Mouse (Mus musculus) liver, embryonic 13.5 days (tissue): ENCODE data around the gene Speg. TPM values are rescaled to one million over a fixed set of nuclear protein-coding genes. Genes with fewer than 3 reads are reported as not detected.
A peak's percentile ranks its signal among the peaks of the same experiment; 100 is the strongest.

Experiments
- ATAC-seq: fragments of 200-750 bp; cut with Nextera tagmentation; 2 replicates; pipeline ENCODE4 v1.8.0; 2017; ENCODE audit warnings: low read depth, mild to moderate bottlenecking, moderate number of reproducible peaks, moderate library complexity
- DNase-seq: peaks from one replicate; pipeline ENCODE4 v3.0.0; 2022
- H3K27ac ChIP-seq: fragments of 300-500 bp; sonication (generic); 2 replicates; pipeline ENCODE4 v1.5.1; 2015; ENCODE audit warnings: moderate library complexity, mild to moderate bottlenecking, inconsistent platforms
- H3K27me3 ChIP-seq: fragments of 300-500 bp; sonication (generic); 2 replicates; pipeline ENCODE4 v1.6.1; 2015; ENCODE audit warnings: mild to moderate bottlenecking, inconsistent platforms
- H3K36me3 ChIP-seq: fragments of 300-500 bp; sonication (generic); 2 replicates; pipeline ENCODE4 v1.6.1; 2015; ENCODE audit warnings: mild to moderate bottlenecking, inconsistent platforms
- H3K4me1 ChIP-seq: fragments of 300-500 bp; sonication (generic); replicated peaks from 2 replicates; pipeline ENCODE4 v1.6.1; 2015; ENCODE audit warnings: inconsistent platforms
- H3K4me2 ChIP-seq: fragments of 300-500 bp; sonication (generic); 2 replicates; pipeline ENCODE4 v1.6.1; 2015; ENCODE audit warnings: inconsistent platforms, mild to moderate bottlenecking, moderate library complexity
- H3K4me3 ChIP-seq: fragments of 300-500 bp; sonication (generic); replicated peaks from 2 replicates; pipeline ENCODE4 v1.5.1; 2015; ENCODE audit warnings: mild to moderate bottlenecking, inconsistent platforms
- H3K9ac ChIP-seq: fragments of 300-500 bp; sonication (generic); 2 replicates; pipeline ENCODE4 v1.6.1; 2015; ENCODE audit warnings: mild to moderate bottlenecking, inconsistent platforms
- H3K9me3 ChIP-seq: fragments of 300-500 bp; sonication (generic); replicated peaks from 2 replicates; pipeline ENCODE4 v1.6.1; 2016; ENCODE audit warnings: inconsistent platforms
- WGBS: fragments of 180-500 bp; shearing (Covaris S2); methylation state at CpG from one replicate; pipeline ENCODE4 v1.1.7; 2015; ENCODE audit not compliant: insufficient replicate concordance; 5-methylcytosine and 5-hydroxymethylcytosine counted together
- polyA plus RNA-seq: library from polyadenylated mRNA; unstranded; fragments of >200 nt; fragmentation: Nextera tagmentation; extraction: Ambion mirVana; gene quantifications from 2 replicates; pipeline ENCODE4 v1.2.1, GENCODE M21; 2015

The Speg gene
- polyA plus RNA-seq, 1 experiment from 2014 or later, result 10.7 TPM

DNA sequence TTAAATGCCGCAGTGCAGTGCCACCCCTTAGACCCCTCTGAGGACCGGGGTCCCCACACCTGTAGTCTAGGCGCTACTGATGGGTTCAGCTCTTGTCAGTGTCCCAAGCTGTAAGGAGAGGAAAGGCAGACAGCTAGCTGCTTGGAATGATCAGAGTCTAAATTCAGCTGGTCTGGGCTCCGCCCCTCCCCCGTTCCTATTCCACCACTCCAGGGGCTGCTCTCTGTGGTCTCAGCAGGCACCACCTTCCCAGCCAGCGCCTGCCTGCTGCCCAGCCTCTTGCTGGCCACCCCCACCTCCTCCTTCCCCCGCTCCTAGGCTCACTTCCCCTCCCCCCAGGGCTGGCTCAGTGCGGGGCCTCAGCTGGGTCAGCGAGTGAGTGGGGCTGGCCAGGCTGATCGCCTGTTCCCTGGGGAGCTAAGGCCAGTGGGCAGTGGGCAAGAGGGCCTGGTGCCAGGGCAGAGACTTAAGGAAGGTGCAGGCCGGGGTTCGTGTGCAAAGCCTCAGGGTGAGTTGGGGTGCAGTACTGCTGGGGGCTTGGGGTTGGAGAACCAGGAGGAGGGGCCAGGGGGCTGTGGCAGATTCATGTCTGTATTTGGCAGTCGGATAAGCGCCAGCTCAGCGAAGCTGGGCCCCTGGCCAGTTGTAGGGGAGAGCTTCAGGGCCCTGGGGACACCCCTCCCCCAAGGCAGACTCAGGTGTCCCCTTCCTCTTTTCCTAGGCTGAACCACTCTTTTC is 24.8 kb downstream of the Speg start:
- H3K36me3 ChIP-seq, result no peaks in the 10 kb centered on the region
- H3K27me3 ChIP-seq, result no peaks in the 10 kb centered on the region
- peak overlapping the region; percentile 21 for H3K4me3 ChIP-seq
- 9% methylated on average over 14 of the region's 15 CpGs for WGBS
- H3K9ac ChIP-seq, result no peak overlapping the region
- no peak for DNase-seq
- peaks cover 19% of the 10 kb centered on the region for H3K4me1 ChIP-seq
- H3K4me2 ChIP-seq, result peak overlapping the region; percentile 42
- peak overlapping the region; percentile 34; the same call in 1 of the 2 replicates for H3K27ac ChIP-seq
- ATAC-seq, result peak; percentile 62
- H3K9me3 ChIP-seq, result no peaks in the 10 kb centered on the region

GRCm38 (mm10) chr1:75400493-75401115 is 25.5 kb downstream of the Speg start:
- no peak overlapping the region for H3K9ac ChIP-seq
- H3K4me1 ChIP-seq, result peaks cover 19% of the 10 kb centered on the region
- ATAC-seq, result 0 out of 2 replicates have a peak, but pooled peaks have one; percentile 19
- H3K36me3 ChIP-seq, result no peaks in the 10 kb centered on the region
- H3K9me3 ChIP-seq, result no peaks in the 10 kb centered on the region
- no peak for DNase-seq
- no peak overlapping the region for H3K27ac ChIP-seq
- H3K27me3 ChIP-seq, result no peaks in the 10 kb centered on the region
- peak overlapping the region; percentile 42 for H3K4me2 ChIP-seq
- peak overlapping the region; percentile 21; the same call in 1 of the 2 replicates for H3K4me3 ChIP-seq
- WGBS, result 22% methylated on average over 6 of the region's 6 CpGs

DNA sequence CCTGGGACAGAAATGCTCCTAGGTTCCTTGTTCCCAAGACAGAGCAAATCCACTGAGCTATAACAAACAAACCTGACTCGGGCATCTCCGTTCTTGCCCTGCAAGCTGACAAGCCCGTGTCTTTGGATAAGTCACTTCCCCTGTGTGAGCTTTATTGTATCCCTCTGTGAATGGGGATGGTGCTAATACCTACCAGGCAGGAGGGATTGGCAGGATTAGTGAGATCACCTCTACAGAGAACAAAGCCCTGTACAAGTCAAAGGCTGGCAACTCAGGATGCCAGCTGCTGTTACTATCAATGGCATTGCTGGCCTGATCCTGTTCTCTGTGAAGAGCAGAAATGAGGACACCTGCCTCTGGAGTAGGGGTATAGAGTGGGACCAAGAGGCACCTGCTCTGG is 30.4 kb downstream of the Speg start:
- WGBS, result 76% methylated on average over 3 of the region's 3 CpGs
- H3K27me3 ChIP-seq, result no peaks in the 10 kb centered on the region

GRCm38 (mm10) chr1:75406173-75406572 is 31.1 kb downstream of the Speg start:
- Histone ChIP-seq H3K4me1 (no peaks in the 10 kb centered on the region), H3K9ac (no peak overlapping the region), H3K4me2 (no peak overlapping the region), H3K36me3 (no peaks in the 10 kb centered on the region), H3K27me3 (no peaks in the 10 kb centered on the region), H3K4me3 (no peak overlapping the region), H3K27ac (no peak overlapping the region), H3K9me3 (no peaks in the 10 kb centered on the region)
- 82% methylated on average over 15 of the region's 15 CpGs for WGBS
- DNase-seq (no peak), ATAC-seq (no peak)

More for the DNA sequence above, 30.4 kb downstream of the Speg start:
- Histone ChIP-seq H3K4me1 (peaks cover 2% of the 10 kb centered on the region; the same call in 1 of the 2 replicates), H3K27ac (no peak overlapping the region), H3K9me3 (no peaks in the 10 kb centered on the region), H3K9ac (no peak overlapping the region), H3K4me3 (no peak overlapping the region), H3K36me3 (no peaks in the 10 kb centered on the region), H3K4me2 (no peak overlapping the region)
- DNase-seq (no peak), ATAC-seq (no peak)

GRCm38 (mm10) chr1:75407056-75407455 is 32.0 kb downstream of the Speg start:
- H3K4me2 ChIP-seq, result no peak overlapping the region
- no peaks in the 10 kb centered on the region for H3K36me3 ChIP-seq
- 73% methylated on average over 9 of the region's 9 CpGs for WGBS
- H3K4me3 ChIP-seq, result no peak overlapping the region
- H3K9ac ChIP-seq, result no peak overlapping the region
- no peak overlapping the region for H3K27ac ChIP-seq
- no peak for ATAC-seq
- H3K9me3 ChIP-seq, result no peaks in the 10 kb centered on the region
- DNase-seq, result no peak
- no peaks in the 10 kb centered on the region for H3K4me1 ChIP-seq
- no peaks in the 10 kb centered on the region for H3K27me3 ChIP-seq

- WGBS, result 59% methylated on average over 4 of the region's 4 CpGs
- no peak overlapping the region for H3K27ac ChIP-seq
Measured at GRCm38 (mm10) chr1:75408210-75408609, 33.1 kb downstream of the Speg start.

GRCm38 (mm10) chr1:75409950-75410349 is 34.9 kb downstream of the Speg start:
- H3K9me3 ChIP-seq, result no peaks in the 10 kb centered on the region
- H3K27ac ChIP-seq, result no peak overlapping the region
- H3K4me2 ChIP-seq, result no peak overlapping the region
- H3K9ac ChIP-seq, result no peak overlapping the region
- no peak for DNase-seq
- no peak for ATAC-seq
- no peaks in the 10 kb centered on the region for H3K27me3 ChIP-seq
- 67% methylated on average over 7 of the region's 7 CpGs for WGBS
- no peak overlapping the region for H3K4me3 ChIP-seq
- H3K36me3 ChIP-seq, result no peaks in the 10 kb centered on the region
- H3K4me1 ChIP-seq, result no peaks in the 10 kb centered on the region

More at GRCm38 (mm10) chr1:75408210-75408609, 33.1 kb downstream of the Speg start:
- Histone ChIP-seq H3K4me2 (no peak overlapping the region), H3K9me3 (no peaks in the 10 kb centered on the region), H3K9ac (no peak overlapping the region), H3K4me1 (no peaks in the 10 kb centered on the region), H3K36me3 (no peaks in the 10 kb centered on the region), H3K4me3 (no peak overlapping the region), H3K27me3 (no peaks in the 10 kb centered on the region)
- no peak for ATAC-seq
- no peak for DNase-seq

GRCm38 (mm10) chr1:75412196-75412595 is 37.1 kb downstream of the Speg start:
- Histone ChIP-seq H3K9me3 (no peaks in the 10 kb centered on the region), H3K9ac (no peak overlapping the region), H3K36me3 (no peaks in the 10 kb centered on the region), H3K27me3 (no peaks in the 10 kb centered on the region), H3K4me1 (no peaks in the 10 kb centered on the region), H3K4me3 (no peak overlapping the region), H3K4me2 (no peak overlapping the region), H3K27ac (no peak overlapping the region)
- WGBS, result 70% methylated on average over 3 of the region's 3 CpGs
- ATAC-seq, result no peak
- DNase-seq, result no peak

GRCm38 (mm10) chr1:75413749-75414148 is 38.7 kb downstream of the Speg start:
- Histone ChIP-seq H3K27me3 (peaks cover 7% of the 10 kb centered on the region; the same call in 1 of the 2 replicates), H3K36me3 (no peaks in the 10 kb centered on the region), H3K27ac (no peak overlapping the region), H3K4me1 (no peaks in the 10 kb centered on the region), H3K4me3 (no peak overlapping the region), H3K9ac (no peak overlapping the region), H3K9me3 (no peaks in the 10 kb centered on the region), H3K4me2 (no peak overlapping the region)
- ATAC-seq (no peak), DNase-seq (no peak)
- WGBS, result 50% methylated on average over 3 of the region's 3 CpGs

- ATAC-seq, result no peak
- Histone ChIP-seq H3K27ac (no peak overlapping the region), H3K4me1 (peaks cover 24% of the 10 kb centered on the region; the same call in 1 of the 2 replicates), H3K36me3 (no peaks in the 10 kb centered on the region), H3K9me3 (no peaks in the 10 kb centered on the region), H3K9ac (no peak overlapping the region), H3K4me3 (no peak overlapping the region), H3K27me3 (peaks cover 79% of the 10 kb centered on the region), H3K4me2 (peak overlapping the region; percentile 52)
- DNase-seq, result no peak
- 9% methylated on average over 20 of the region's 20 CpGs for whole genome bisulfite sequencing
Measured at GRCm38 (mm10) chr1:75421794-75422193, 46.7 kb downstream of the Speg start.

DNA sequence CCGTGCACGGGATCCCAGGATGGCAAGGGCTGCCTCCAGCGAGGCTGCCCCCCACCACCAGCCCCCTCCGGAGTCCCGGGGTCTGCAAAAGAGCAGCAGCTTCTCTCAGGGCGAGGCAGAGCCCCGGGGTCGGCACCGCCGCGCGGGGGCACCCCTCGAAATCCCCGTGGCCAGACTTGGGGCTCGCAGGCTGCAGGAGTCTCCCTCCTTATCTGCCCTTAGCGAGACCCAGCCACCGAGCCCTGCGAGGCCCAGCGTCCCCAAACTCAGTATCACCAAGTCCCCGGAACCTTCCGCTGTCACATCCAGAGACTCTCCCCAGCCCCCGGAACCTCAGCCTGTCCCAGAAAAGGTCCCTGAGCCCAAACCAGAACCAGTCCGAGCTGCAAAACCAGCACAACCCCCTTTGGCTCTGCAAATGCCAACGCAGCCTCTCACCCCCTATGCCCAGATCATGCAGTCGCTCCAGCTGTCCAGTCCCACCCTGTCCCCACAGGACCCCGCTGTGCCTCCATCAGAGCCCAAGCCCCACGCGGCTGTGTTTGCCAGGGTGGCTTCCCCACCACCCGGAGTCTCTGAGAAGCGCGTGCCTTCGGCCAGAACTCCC is 47.2 kb downstream of the Speg start:
- no peaks in the 10 kb centered on the region for H3K36me3 ChIP-seq
- no peak overlapping the region for H3K9ac ChIP-seq
- H3K4me3 ChIP-seq, result peak overlapping the region; percentile 32
- H3K27me3 ChIP-seq, result peaks cover 81% of the 10 kb centered on the region
- no peaks in the 10 kb centered on the region for H3K9me3 ChIP-seq
- 4% methylated on average over 32 of the region's 32 CpGs for WGBS
- peak overlapping the region; percentile 52 for H3K4me2 ChIP-seq
- DNase-seq (no peak), ATAC-seq (no peak)
- H3K4me1 ChIP-seq, result peaks cover 25% of the 10 kb centered on the region; the same call in 1 of the 2 replicates
- H3K27ac ChIP-seq, result no peak overlapping the region
